Mouse (Mus musculus): Measurements from ENCODE around the gene Gjd3.
"Not testable (repeated sequence)": the region's sequence is repeated elsewhere in the genome, so short reads cannot be mapped to it uniquely, and the experiment has no call there.

The Gjd3 gene

GRCm38 (mm10) chr11:98982773-98983133 is at the start of gene Gjd3:
Gene Gjd3, minus strand, starts transcription at chr11:98983016.
- DNase-seq: no peak

- DNase-seq: no peak
These were observed 44.2 kb upstream of the Gjd3 start for GRCm38 (mm10) chr11:99026899-99027440.

- no peak for DNase-seq
These were observed 43.1 kb upstream of the Gjd3 start for GRCm38 (mm10) chr11:99025878-99026277.

- DNase-seq: no peak
These were observed 41.8 kb upstream of the Gjd3 start for GRCm38 (mm10) chr11:99024468-99025134.

- DNase-seq: peak; percentile 88
These were observed 41.0 kb upstream of the Gjd3 start, which contains the start of gene Top2a for GRCm38 (mm10) chr11:99023500-99024467. Gene Top2a, minus strand, starts transcription at chr11:99024189.

- DNase-seq: no peak
These were observed 40.3 kb upstream of the Gjd3 start for GRCm38 (mm10) chr11:99023094-99023493.

GRCm38 (mm10) chr11:99022384-99022933 is 39.6 kb upstream of the Gjd3 start:
- no peak for DNase-seq

GRCm38 (mm10) chr11:99019844-99020243 is 37.0 kb upstream of the Gjd3 start:
- no peak for DNase-seq

- DNase-seq: no peak
These were observed 31.0 kb upstream of the Gjd3 start for GRCm38 (mm10) chr11:99013856-99014255.

GRCm38 (mm10) chr11:99010706-99011105 is 27.9 kb upstream of the Gjd3 start:
- no peak for DNase-seq

- no peak for DNase-seq
These were observed 27.3 kb upstream of the Gjd3 start for GRCm38 (mm10) chr11:99010124-99010523.

GRCm38 (mm10) chr11:99006788-99007187 is 24.0 kb upstream of the Gjd3 start:
- no peak for DNase-seq

GRCm38 (mm10) chr11:98999243-98999642 is 16.4 kb upstream of the Gjd3 start:
- DNase-seq: no peak

- no peak for DNase-seq
These were observed 16.0 kb upstream of the Gjd3 start for GRCm38 (mm10) chr11:98998776-98999175.

- no peak for DNase-seq
These were observed 14.8 kb upstream of the Gjd3 start for GRCm38 (mm10) chr11:98997659-98998058.

GRCm38 (mm10) chr11:98995987-98996386 is 13.2 kb upstream of the Gjd3 start:
- DNase-seq: no peak

- no peak for DNase-seq
These were observed 8.1 kb upstream of the Gjd3 start for GRCm38 (mm10) chr11:98990866-98991265.

GRCm38 (mm10) chr11:98988260-98988659 is 5.4 kb upstream of the Gjd3 start:
- DNase-seq: not testable (repeated sequence)

- no peak for DNase-seq
These were observed 2.7 kb upstream of the Gjd3 start for GRCm38 (mm10) chr11:98985542-98985941.

- no peak for DNase-seq
These were observed 735 bp upstream of the Gjd3 start for GRCm38 (mm10) chr11:98983551-98983950.

- DNase-seq: peak; percentile 46
These were observed 631 bp downstream of the Gjd3 start for GRCm38 (mm10) chr11:98981997-98982772.

- no peak for DNase-seq
These were observed 1.4 kb downstream of the Gjd3 start for GRCm38 (mm10) chr11:98981289-98981996.
